Mouse (Mus musculus) G1E (cell line): ENCODE results near the gene Tph2.

ENCODE experiments used
- CTCF ChIP-seq: IDR thresholded peaks from 2 replicates; pipeline ENCODE4 v1.5.1; 2012; ENCODE audit warnings: low read depth, low read length, inconsistent platforms, mixed read lengths
- POLR2AphosphoS5 ChIP-seq: IDR thresholded peaks from 2 replicates; pipeline ENCODE4 v1.6.1; 2012; ENCODE audit warnings: low read depth, low read length, inconsistent platforms; ENCODE audit not compliant: insufficient replicate concordance

- TF ChIP-seq CTCF (no peak), POLR2AphosphoS5 (no peak)
These were observed 15.4 kb downstream of the Tph2 start for GRCm38 (mm10) chr10:115169410-115169809.
